Mouse (Mus musculus): ENCODE data around the gene Defb35.
A peak's percentile ranks its signal among the peaks of the same experiment; 100 is the strongest.
"Not testable (repeated sequence)": the region's sequence is repeated elsewhere in the genome, so short reads cannot be mapped to it uniquely, and the experiment has no call there.

Defb35 gene

DNA sequence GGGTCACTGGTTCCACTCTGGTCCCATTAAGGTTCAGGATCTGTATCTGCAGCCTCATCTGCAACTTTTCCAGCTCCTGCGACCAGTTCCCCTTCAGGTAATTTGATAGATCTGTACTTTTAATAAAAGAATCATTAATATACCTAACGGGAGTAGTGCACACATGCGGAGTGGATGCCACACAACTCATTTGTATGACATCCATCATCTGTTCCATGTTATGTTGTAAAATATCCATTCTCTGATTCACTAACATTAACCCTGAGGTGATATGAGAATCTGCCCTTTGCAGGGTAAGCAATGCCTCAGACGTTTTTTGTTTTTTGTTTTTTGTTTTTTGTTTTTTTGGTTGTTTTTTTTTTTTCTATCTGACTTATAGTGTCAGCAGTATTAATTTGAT is at the start of gene Defb35:
TSS of gene Defb35 (plus strand) at position 301 of the 400 bp plus-strand sequence.
- H3K4me3 ChIP-seq (replicated peaks; ENCODE audit: low read length); H3K4me1 ChIP-seq (replicated peaks; ENCODE audit: low read depth, low read length); H3K27me3 ChIP-seq (ENCODE audit: insufficient read depth, low read length); H3K36me3 ChIP-seq (ENCODE audit: insufficient read depth, low read length): not testable (repeated sequence)
- H3K9me3 ChIP-seq (ENCODE audit: low read length): peaks cover 14% of the 10 kb centered on the region

GRCm38 (mm10) chr8:21906290-21906689 is 31.9 kb upstream of the Defb35 start, which contains the start of gene Defb11:
TSS of gene Defb11 (minus strand) at chr8:21906412.
- H3K36me3 ChIP-seq (ENCODE audit: insufficient read depth, low read length); H3K27me3 ChIP-seq (ENCODE audit: insufficient read depth, low read length): not testable (repeated sequence)

GRCm38 (mm10) chr8:21911931-21912330 is 26.2 kb upstream of the Defb35 start:
- Histone ChIP-seq H3K9me3 (ENCODE audit: low read length) (peaks cover 19% of the 10 kb centered on the region), H3K27me3 (ENCODE audit: insufficient read depth, low read length) (no peaks in the 10 kb centered on the region), H3K4me1 (replicated peaks; ENCODE audit: low read depth, low read length) (peaks cover 16% of the 10 kb centered on the region), H3K36me3 (ENCODE audit: insufficient read depth, low read length) (no peaks in the 10 kb centered on the region), H3K4me3 (replicated peaks; ENCODE audit: low read length) (no peak overlapping the region)
- TF ChIP-seq NANOG (IDR thresholded peaks at IDR 0.05; ENCODE audit: borderline replicate concordance, low read length) (peak; percentile 94), CTCF (conservative IDR thresholded peaks at IDR 0.05; ENCODE audit: low read length) (no peak)

More at GRCm38 (mm10) chr8:21906290-21906689, 31.9 kb upstream of the Defb35 start, which contains the start of gene Defb11:
- H3K9me3 ChIP-seq (ENCODE audit: low read length); H3K4me1 ChIP-seq (replicated peaks; ENCODE audit: low read depth, low read length); H3K4me3 ChIP-seq (replicated peaks; ENCODE audit: low read length): not testable (repeated sequence)

- no peaks in the 10 kb centered on the region for H3K36me3 ChIP-seq (ENCODE audit: insufficient read depth, low read length)
- TF ChIP-seq POU5F1 (IDR thresholded peaks at IDR 0.05; ENCODE audit: borderline replicate concordance, low read length) (no peak), NANOG (IDR thresholded peaks at IDR 0.05; ENCODE audit: borderline replicate concordance, low read length) (peak; percentile 52; the same call in 1 of the 2 replicates)
- H3K4me1 ChIP-seq (replicated peaks; ENCODE audit: low read depth, low read length): peaks cover 16% of the 10 kb centered on the region
- H3K27me3 ChIP-seq (ENCODE audit: insufficient read depth, low read length): no peaks in the 10 kb centered on the region
- no peak overlapping the region for H3K4me3 ChIP-seq (replicated peaks; ENCODE audit: low read length)
- H3K9me3 ChIP-seq (ENCODE audit: low read length): peaks cover 22% of the 10 kb centered on the region
Observed at GRCm38 (mm10) chr8:21912554-21912953, 25.6 kb upstream of the Defb35 start.

GRCm38 (mm10) chr8:21915625-21916024 is 22.5 kb upstream of the Defb35 start:
- no peaks in the 10 kb centered on the region for H3K27me3 ChIP-seq (ENCODE audit: insufficient read depth, low read length)
- H3K9me3 ChIP-seq (ENCODE audit: low read length): peaks cover 37% of the 10 kb centered on the region
- peaks cover 16% of the 10 kb centered on the region for H3K4me1 ChIP-seq (replicated peaks; ENCODE audit: low read depth, low read length)
- no peak overlapping the region for H3K4me3 ChIP-seq (replicated peaks; ENCODE audit: low read length)
- no peak for TF ChIP-seq NANOG (IDR thresholded peaks at IDR 0.05; ENCODE audit: borderline replicate concordance, low read length)
- TF ChIP-seq POU5F1 (IDR thresholded peaks at IDR 0.05; ENCODE audit: borderline replicate concordance, low read length): no peak
- TF ChIP-seq CTCF (conservative IDR thresholded peaks at IDR 0.05; ENCODE audit: low read length): no peak
- no peaks in the 10 kb centered on the region for H3K36me3 ChIP-seq (ENCODE audit: insufficient read depth, low read length)

GRCm38 (mm10) chr8:21930754-21931153 is 7.4 kb upstream of the Defb35 start:
- not testable (repeated sequence) for H3K36me3 ChIP-seq (ENCODE audit: insufficient read depth, low read length); H3K27me3 ChIP-seq (ENCODE audit: insufficient read depth, low read length); H3K4me1 ChIP-seq (replicated peaks; ENCODE audit: low read depth, low read length); H3K9me3 ChIP-seq (ENCODE audit: low read length); H3K4me3 ChIP-seq (replicated peaks; ENCODE audit: low read length)

DNA sequence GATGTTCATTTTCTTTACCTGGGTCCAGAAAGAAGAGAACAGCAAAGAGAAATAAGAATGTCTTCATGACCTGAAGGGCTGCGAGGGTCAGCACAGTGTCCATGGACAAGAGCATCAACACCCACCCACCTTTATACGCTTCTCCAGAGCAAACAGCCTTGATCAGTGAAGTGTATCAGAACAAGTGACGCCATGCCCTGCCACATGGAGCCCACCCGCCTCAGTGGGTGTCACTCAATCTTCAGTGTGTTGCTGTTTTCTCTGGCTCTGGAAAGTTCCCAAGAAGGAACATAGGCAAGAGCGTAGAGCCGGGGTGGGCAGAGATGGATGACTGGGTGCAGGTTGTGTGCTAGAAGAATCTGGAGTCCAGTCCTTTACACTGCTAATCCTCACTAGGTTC is 5.5 kb upstream of the Defb35 start, which contains the start of gene Defb15:
TSS of gene Defb15 (minus strand) at position 101 of the 400 bp plus-strand sequence.
- no peak for TF ChIP-seq NANOG (IDR thresholded peaks at IDR 0.05; ENCODE audit: borderline replicate concordance, low read length)
- TF ChIP-seq POU5F1 (IDR thresholded peaks at IDR 0.05; ENCODE audit: borderline replicate concordance, low read length): no peak
- no peak for TF ChIP-seq CTCF (conservative IDR thresholded peaks at IDR 0.05; ENCODE audit: low read length)

DNA sequence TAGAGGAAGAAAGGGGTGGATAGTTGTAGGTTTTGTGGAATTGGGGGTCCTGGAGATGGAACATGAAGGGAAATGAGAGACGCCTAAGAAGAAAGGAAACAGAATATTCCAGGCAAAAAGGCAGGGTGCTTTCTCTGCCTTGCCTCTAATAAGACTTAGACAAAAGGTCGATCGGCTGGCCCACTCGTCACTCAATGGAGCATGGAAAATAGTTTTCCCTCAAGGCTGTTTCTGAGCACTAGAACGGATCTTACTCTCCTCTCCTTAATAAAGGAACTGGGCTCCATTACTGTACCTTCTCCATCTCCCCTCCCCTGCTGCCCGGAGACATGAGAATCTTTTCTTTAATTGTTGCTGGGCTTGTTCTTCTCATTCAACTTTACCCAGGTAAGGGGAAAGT is 8.3 kb downstream of the Defb35 start, which contains the start of gene Defb13:
TSS of gene Defb13 (plus strand) at position 301 of the 400 bp plus-strand sequence.
- no peaks in the 10 kb centered on the region for H3K27me3 ChIP-seq (ENCODE audit: insufficient read depth, low read length)
- no peak within 1 kb of the TSS for H3K4me3 ChIP-seq (replicated peaks; ENCODE audit: low read length)
- no peaks in the 10 kb centered on the region for H3K36me3 ChIP-seq (ENCODE audit: insufficient read depth, low read length)
- no peaks in the 10 kb centered on the region for H3K9me3 ChIP-seq (ENCODE audit: low read length)
- TF ChIP-seq NANOG (IDR thresholded peaks at IDR 0.05; ENCODE audit: borderline replicate concordance, low read length) (no peak), CTCF (conservative IDR thresholded peaks at IDR 0.05; ENCODE audit: low read length) (no peak), POU5F1 (IDR thresholded peaks at IDR 0.05; ENCODE audit: borderline replicate concordance, low read length) (no peak)
- no peaks in the 10 kb centered on the region for H3K4me1 ChIP-seq (replicated peaks; ENCODE audit: low read depth, low read length)

More for the DNA sequence above, 5.5 kb upstream of the Defb35 start, which contains the start of gene Defb15:
- Histone ChIP-seq H3K36me3 (ENCODE audit: insufficient read depth, low read length) (no peaks in the 10 kb centered on the region), H3K9me3 (ENCODE audit: low read length) (no peaks in the 10 kb centered on the region), H3K4me3 (replicated peaks; ENCODE audit: low read length) (no peak within 1 kb of the TSS), H3K4me1 (replicated peaks; ENCODE audit: low read depth, low read length) (no peaks in the 10 kb centered on the region), H3K27me3 (ENCODE audit: insufficient read depth, low read length) (no peaks in the 10 kb centered on the region)

DNA sequence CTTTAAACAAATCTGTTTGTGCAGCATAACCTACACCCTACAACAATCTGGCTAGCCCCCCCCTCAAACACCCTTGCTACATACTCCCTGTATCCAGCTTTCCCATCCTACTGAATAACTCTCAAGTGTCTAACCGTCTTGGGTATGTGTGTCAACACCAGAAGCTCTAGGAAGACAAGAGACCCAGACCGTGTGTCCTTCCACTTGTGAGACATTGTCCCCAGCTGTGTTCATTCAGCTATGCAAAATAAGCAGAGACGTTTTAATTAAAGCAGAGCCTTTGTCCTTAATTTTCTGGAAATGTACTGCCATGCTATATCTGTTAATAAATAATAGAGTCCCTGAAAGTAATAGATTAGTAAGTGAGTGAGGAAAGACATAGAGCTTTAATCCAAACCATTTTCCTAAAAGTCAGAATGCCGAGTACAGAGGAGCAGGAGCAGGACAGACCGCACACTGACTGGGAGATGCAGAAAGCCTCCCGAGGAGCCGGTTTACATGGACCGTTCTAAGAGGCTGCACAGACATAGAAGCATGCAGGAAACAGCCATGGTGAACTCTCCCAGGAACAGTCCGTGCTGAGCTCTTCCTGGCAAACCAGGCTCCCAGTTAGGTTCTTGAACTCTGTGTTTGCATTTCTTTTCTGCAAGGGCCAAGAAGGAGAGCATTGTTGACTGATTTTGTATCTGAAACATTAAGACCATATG is 9.3 kb downstream of the Defb35 start:
- Histone ChIP-seq H3K9me3 (ENCODE audit: low read length) (no peaks in the 10 kb centered on the region), H3K4me3 (replicated peaks; ENCODE audit: low read length) (no peak overlapping the region), H3K4me1 (replicated peaks; ENCODE audit: low read depth, low read length) (no peaks in the 10 kb centered on the region), H3K27me3 (ENCODE audit: insufficient read depth, low read length) (no peaks in the 10 kb centered on the region), H3K36me3 (ENCODE audit: insufficient read depth, low read length) (no peaks in the 10 kb centered on the region)
- TF ChIP-seq CTCF (conservative IDR thresholded peaks at IDR 0.05; ENCODE audit: low read length): no peak
- no peak for TF ChIP-seq POU5F1 (IDR thresholded peaks at IDR 0.05; ENCODE audit: borderline replicate concordance, low read length)
- TF ChIP-seq NANOG (IDR thresholded peaks at IDR 0.05; ENCODE audit: borderline replicate concordance, low read length): no peak
